Mouse (Mus musculus): ENCODE data around the gene Aspscr1. TPM values are rescaled to one million over a fixed set of nuclear protein-coding genes. Genes with fewer than 3 reads are reported as not detected.
A peak's percentile ranks its signal among the peaks of the same experiment; 100 is the strongest.
"Not testable (repeated sequence)": the region's sequence is repeated elsewhere in the genome, so short reads cannot be mapped to it uniquely, and the experiment has no call there.

Aspscr1 gene
- total and polyA plus RNA-seq, 2 experiments from 2014 or later: 130 to 148 TPM

- peaks cover 47% of the 10 kb centered on the region for H3K27me3 ChIP-seq (ENCODE audit: insufficient read depth, low read length)
- no peaks in the 10 kb centered on the region for H3K36me3 ChIP-seq (ENCODE audit: insufficient read depth, low read length)
- no peak overlapping the region for H3K27ac ChIP-seq
- WGBS: 58% methylated on average over 5 of the region's 5 CpGs
- DNase-seq (ENCODE audit: low spot score): no peak
- no peak overlapping the region for H3K9ac ChIP-seq (replicated peaks; ENCODE audit: low read length)
- no peak overlapping the region for H3K4me2 ChIP-seq (ENCODE audit: low read depth, low read length)
- H3K4me1 ChIP-seq (ENCODE audit: insufficient read depth, low read length): no peaks in the 10 kb centered on the region
- no peak overlapping the region for H3K4me3 ChIP-seq (ENCODE audit: low read length)
- ATAC-seq: no peak
- no peaks in the 10 kb centered on the region for H3K9me3 ChIP-seq (ENCODE audit: low read length)
- no peak for TF ChIP-seq CTCF (IDR thresholded peaks at IDR 0.05; ENCODE audit: low read depth)
These were observed 9.1 kb upstream of the Aspscr1 start for GRCm38 (mm10) chr11:120663714-120664113.

- Histone ChIP-seq H3K4me1 (ENCODE audit: insufficient read depth, low read length) (no peaks in the 10 kb centered on the region), H3K4me2 (ENCODE audit: low read depth, low read length) (no peak overlapping the region), H3K9me3 (ENCODE audit: low read length) (no peaks in the 10 kb centered on the region), H3K36me3 (ENCODE audit: insufficient read depth, low read length) (no peaks in the 10 kb centered on the region), H3K4me3 (ENCODE audit: low read length) (no peak overlapping the region), H3K27me3 (ENCODE audit: insufficient read depth, low read length) (peaks cover 30% of the 10 kb centered on the region), H3K27ac (no peak overlapping the region), H3K9ac (replicated peaks; ENCODE audit: low read length) (no peak overlapping the region)
- ATAC-seq (no peak), DNase-seq (ENCODE audit: low spot score) (no peak)
- 68% methylated on average over 3 of the region's 3 CpGs for WGBS
- no peak for TF ChIP-seq CTCF (IDR thresholded peaks at IDR 0.05; ENCODE audit: low read depth)
These were observed 7.4 kb upstream of the Aspscr1 start for GRCm38 (mm10) chr11:120665406-120665805.

GRCm38 (mm10) chr11:120666617-120667016 is 6.2 kb upstream of the Aspscr1 start:
- Histone ChIP-seq H3K9me3 (ENCODE audit: low read length) (no peaks in the 10 kb centered on the region), H3K27me3 (ENCODE audit: insufficient read depth, low read length) (peaks cover 18% of the 10 kb centered on the region; the same call in 1 of the 2 replicates), H3K36me3 (ENCODE audit: insufficient read depth, low read length) (no peaks in the 10 kb centered on the region), H3K27ac (no peak overlapping the region), H3K4me2 (ENCODE audit: low read depth, low read length) (no peak overlapping the region), H3K4me3 (ENCODE audit: low read length) (no peak overlapping the region), H3K4me1 (ENCODE audit: insufficient read depth, low read length) (no peaks in the 10 kb centered on the region), H3K9ac (replicated peaks; ENCODE audit: low read length) (no peak overlapping the region)
- DNase-seq (ENCODE audit: low spot score) (no peak), ATAC-seq (no peak)
- WGBS: 10% methylated on average over 3 of the region's 3 CpGs
- TF ChIP-seq CTCF (IDR thresholded peaks at IDR 0.05; ENCODE audit: low read depth): no peak

- Histone ChIP-seq H3K4me3 (ENCODE audit: low read length) (peak overlapping the region; percentile 64), H3K27ac (peak overlapping the region; percentile 88), H3K4me2 (ENCODE audit: low read depth, low read length) (peak overlapping the region; percentile 80), H3K9ac (replicated peaks; ENCODE audit: low read length) (peak overlapping the region; percentile 62), H3K27me3 (ENCODE audit: insufficient read depth, low read length) (no peaks in the 10 kb centered on the region), H3K4me1 (ENCODE audit: insufficient read depth, low read length) (peaks cover 9% of the 10 kb centered on the region), H3K9me3 (ENCODE audit: low read length) (no peaks in the 10 kb centered on the region), H3K36me3 (ENCODE audit: insufficient read depth, low read length) (peaks cover 10% of the 10 kb centered on the region)
- WGBS: 40% methylated on average over 12 of the region's 12 CpGs
- DNase-seq (ENCODE audit: low spot score): no peak
- no peak for TF ChIP-seq CTCF (IDR thresholded peaks at IDR 0.05; ENCODE audit: low read depth)
- peak; percentile 6 for ATAC-seq
These were observed 885 bp downstream of the Aspscr1 start for GRCm38 (mm10) chr11:120673594-120674122.

GRCm38 (mm10) chr11:120675875-120676274 is 3.1 kb downstream of the Aspscr1 start:
- DNase-seq (ENCODE audit: low spot score); H3K4me3 ChIP-seq (ENCODE audit: low read length); H3K4me1 ChIP-seq (ENCODE audit: insufficient read depth, low read length); H3K27me3 ChIP-seq (ENCODE audit: insufficient read depth, low read length); H3K9ac ChIP-seq (replicated peaks; ENCODE audit: low read length); H3K4me2 ChIP-seq (ENCODE audit: low read depth, low read length); H3K27ac ChIP-seq; ATAC-seq; H3K9me3 ChIP-seq (ENCODE audit: low read length): not testable (repeated sequence)
- H3K36me3 ChIP-seq (ENCODE audit: insufficient read depth, low read length): peaks cover 12% of the 10 kb centered on the region
- 96% methylated on average over 4 of the region's 5 CpGs for WGBS

- H3K27ac ChIP-seq: no peak overlapping the region
- no peak overlapping the region for H3K4me3 ChIP-seq (ENCODE audit: low read length)
- TF ChIP-seq CTCF (IDR thresholded peaks at IDR 0.05; ENCODE audit: low read depth): no peak
- ATAC-seq: no peak
- peaks cover 12% of the 10 kb centered on the region for H3K36me3 ChIP-seq (ENCODE audit: insufficient read depth, low read length)
- 95% methylated on average over 4 of the region's 4 CpGs for WGBS
- DNase-seq (ENCODE audit: low spot score): no peak
- H3K27me3 ChIP-seq (ENCODE audit: insufficient read depth, low read length): no peaks in the 10 kb centered on the region
- no peaks in the 10 kb centered on the region for H3K9me3 ChIP-seq (ENCODE audit: low read length)
- H3K9ac ChIP-seq (replicated peaks; ENCODE audit: low read length): no peak overlapping the region
- H3K4me1 ChIP-seq (ENCODE audit: insufficient read depth, low read length): peaks cover 9% of the 10 kb centered on the region
- H3K4me2 ChIP-seq (ENCODE audit: low read depth, low read length): no peak overlapping the region
These were observed 4.2 kb downstream of the Aspscr1 start for GRCm38 (mm10) chr11:120676951-120677350.

GRCm38 (mm10) chr11:120679909-120680308 is 7.1 kb downstream of the Aspscr1 start:
- 79% methylated on average over 3 of the region's 3 CpGs for WGBS
- DNase-seq (ENCODE audit: low spot score) (peak; percentile 27), ATAC-seq (peak; percentile 45; the same call in 1 of the 2 replicates)
- Histone ChIP-seq H3K4me2 (ENCODE audit: low read depth, low read length) (no peak overlapping the region), H3K27me3 (ENCODE audit: insufficient read depth, low read length) (no peaks in the 10 kb centered on the region), H3K4me1 (ENCODE audit: insufficient read depth, low read length) (no peaks in the 10 kb centered on the region), H3K9me3 (ENCODE audit: low read length) (no peaks in the 10 kb centered on the region), H3K9ac (replicated peaks; ENCODE audit: low read length) (no peak overlapping the region), H3K4me3 (ENCODE audit: low read length) (no peak overlapping the region), H3K27ac (no peak overlapping the region), H3K36me3 (ENCODE audit: insufficient read depth, low read length) (peaks cover 16% of the 10 kb centered on the region)
- TF ChIP-seq CTCF (IDR thresholded peaks at IDR 0.05; ENCODE audit: low read depth): peak; percentile 71
